Mouse (Mus musculus) adrenal gland, postnatal 14 days (tissue): ENCODE data around the gene Phactr1. TPM values are rescaled to one million over a fixed set of nuclear protein-coding genes. Genes with fewer than 3 reads are reported as not detected.

Source experiments
- DNase-seq: peaks from one replicate; pipeline ENCODE4 v3.0.0; 2021; ENCODE audit warnings: mixed read lengths
- total RNA-seq: library from RNA; stranded (reverse); gene quantifications from 2 replicates; pipeline ENCODE4 v1.2.3, GENCODE M21; 2021

Phactr1 gene
- total RNA-seq, 1 experiment from 2014 or later: 9.5 TPM

- DNase-seq: no peak
Measured at GRCm38 (mm10) chr13:42872125-42872524, 191.7 kb downstream of the Phactr1 start.

GRCm38 (mm10) chr13:42878346-42878745, 197.9 kb downstream of the Phactr1 start:
- no peak for DNase-seq

DNA sequence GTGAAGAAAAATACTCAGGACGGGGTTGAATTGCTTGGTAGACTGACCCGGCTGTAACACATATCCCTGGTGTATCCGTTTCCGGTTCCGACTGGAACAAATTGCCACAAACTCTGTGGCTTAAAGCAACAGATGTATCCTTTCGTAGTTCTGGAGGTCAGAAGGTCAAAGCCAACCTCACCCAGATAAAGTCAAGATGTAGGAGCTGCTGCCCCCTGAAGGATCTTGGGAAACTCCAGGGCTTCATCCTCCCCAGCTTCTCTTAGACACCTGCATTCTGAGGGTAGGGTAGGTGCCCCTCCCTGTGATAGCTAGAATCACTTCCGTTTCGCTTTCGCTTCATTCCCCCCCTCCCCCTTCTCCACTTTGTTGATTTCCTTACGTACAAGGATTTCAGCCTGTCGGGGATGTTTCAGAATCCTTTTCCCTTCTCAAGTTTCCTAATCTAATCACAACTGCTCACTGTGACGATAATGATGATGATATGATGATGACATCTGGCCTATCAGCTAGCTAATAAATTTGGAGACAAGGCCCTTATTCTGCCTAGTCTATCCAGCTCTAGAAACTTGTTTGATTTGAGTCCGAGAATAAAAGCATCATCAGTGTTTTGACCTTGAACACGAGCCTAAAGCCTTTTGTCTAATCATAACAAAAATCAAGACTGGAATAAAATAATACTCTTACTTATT, 203.8 kb downstream of the Phactr1 start:
- DNase-seq: peak; percentile 43

GRCm38 (mm10) chr13:42884725-42885115, 204.3 kb downstream of the Phactr1 start:
- no peak for DNase-seq

DNA sequence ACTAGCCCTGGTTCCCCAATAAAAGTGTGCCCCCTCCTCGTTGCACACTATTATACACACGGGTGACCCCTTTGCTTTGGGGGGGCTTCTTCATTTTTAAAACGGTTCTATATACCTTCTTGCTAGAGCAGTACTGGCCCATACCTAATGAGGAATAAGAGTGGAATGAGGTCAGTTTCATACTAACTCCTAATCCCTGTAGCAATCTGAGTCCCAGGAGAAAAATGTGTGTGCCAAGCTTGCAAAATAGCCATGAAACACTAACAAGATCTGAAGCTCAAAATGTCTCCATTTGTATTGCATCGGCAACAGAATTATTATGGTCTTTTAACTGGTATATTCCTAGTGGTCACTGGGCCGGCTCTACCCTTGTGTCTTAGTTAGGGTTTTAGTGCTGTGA, 207.3 kb downstream of the Phactr1 start:
- DNase-seq: peak; percentile 30

DNA sequence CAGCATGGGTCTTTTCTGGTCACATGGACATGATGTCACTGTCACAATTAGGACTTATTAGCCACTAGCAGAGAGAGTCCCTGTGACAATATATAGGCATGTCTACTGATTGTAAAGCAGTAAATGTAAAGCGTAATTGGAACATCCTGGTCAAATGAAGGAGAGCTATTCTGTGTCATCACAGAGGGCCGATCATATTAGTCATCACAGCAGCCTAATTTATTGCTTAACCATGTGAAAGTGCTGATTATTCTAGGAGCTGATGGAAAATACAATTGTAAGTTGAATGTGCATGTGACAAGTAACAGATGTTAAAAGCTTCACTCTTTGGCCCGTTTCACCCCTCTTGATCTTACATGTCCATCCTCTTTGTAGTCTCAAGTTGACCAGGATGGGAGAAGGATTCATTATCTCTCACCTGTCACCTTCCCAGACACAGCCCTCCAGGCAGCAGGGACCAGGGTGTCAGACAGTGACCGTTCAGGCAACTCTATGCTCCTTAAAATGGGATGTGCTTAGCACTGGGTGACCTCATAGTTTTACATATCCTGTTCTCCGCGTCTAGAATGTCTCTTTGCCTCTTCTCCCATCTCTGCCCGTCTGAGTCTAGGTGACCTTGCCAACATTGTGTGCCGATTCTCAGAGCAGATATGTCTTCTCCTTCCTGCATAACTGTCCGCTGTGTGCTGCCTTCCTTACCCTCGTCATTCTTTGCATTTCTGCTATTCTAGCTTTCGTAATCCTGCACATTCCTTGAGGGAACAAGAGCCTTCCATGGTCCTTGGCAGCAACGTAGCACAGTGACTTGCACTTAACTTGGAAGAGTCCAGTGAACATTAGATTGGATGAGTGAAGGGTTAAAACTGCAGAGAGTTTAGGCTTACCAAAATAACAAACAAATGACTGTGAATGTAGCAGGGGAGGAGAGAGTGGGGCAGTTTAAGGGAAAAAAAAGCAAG, 209.4 kb downstream of the Phactr1 start:
- DNase-seq: no peak

DNA sequence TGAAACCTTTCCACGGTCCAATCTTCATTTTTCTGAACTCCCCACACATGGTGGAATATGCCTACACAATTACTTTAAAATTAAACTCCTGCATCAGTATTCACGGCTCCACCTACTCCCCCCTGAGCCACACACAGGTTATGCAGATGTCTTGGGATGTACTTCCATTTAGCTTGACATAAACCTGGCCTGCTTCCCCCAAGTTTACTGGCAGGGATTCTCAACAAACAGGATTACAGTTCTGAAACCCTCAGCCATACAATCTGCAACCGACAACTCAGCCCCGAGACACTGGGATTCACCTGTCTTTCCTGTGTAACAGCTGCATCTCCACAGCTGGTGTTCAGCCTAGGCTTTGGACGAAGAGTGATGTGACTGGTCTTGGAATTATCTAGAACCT, 210.2 kb downstream of the Phactr1 start:
- no peak for DNase-seq

GRCm38 (mm10) chr13:42894016-42894415, 213.6 kb downstream of the Phactr1 start:
- no peak for DNase-seq

- no peak for DNase-seq
Measured at GRCm38 (mm10) chr13:42894598-42894997, 214.2 kb downstream of the Phactr1 start.

DNA sequence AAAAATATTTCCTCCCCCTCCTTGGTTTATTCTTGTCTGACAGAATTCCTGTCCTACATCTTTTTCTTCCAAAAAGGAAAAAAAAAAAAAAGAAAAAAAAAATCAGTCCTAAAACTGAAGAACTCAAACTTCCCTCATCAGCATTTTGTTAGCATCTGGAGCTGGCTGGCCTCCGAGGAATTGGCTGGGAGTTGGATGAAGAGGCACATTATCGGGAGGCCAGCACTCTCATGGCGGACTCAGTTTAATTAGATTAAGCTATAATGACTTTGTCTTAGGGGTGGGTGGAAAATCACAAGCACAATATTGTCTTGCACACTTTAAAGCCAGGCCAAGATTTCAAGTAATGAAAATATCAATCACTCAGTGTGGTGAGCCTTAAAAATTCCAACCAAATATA, 215.6 kb downstream of the Phactr1 start:
- DNase-seq: no peak

GRCm38 (mm10) chr13:42899611-42900010, 219.2 kb downstream of the Phactr1 start:
- DNase-seq: no peak

GRCm38 (mm10) chr13:42901837-42902236, 221.4 kb downstream of the Phactr1 start:
- no peak for DNase-seq

- peak; percentile 41 for DNase-seq
Measured at GRCm38 (mm10) chr13:42902859-42903258, 222.4 kb downstream of the Phactr1 start.

- DNase-seq: no peak
Measured at GRCm38 (mm10) chr13:42905818-42906217, 225.4 kb downstream of the Phactr1 start.

GRCm38 (mm10) chr13:42906990-42907389, 226.6 kb downstream of the Phactr1 start:
- peak; percentile 54 for DNase-seq

DNA sequence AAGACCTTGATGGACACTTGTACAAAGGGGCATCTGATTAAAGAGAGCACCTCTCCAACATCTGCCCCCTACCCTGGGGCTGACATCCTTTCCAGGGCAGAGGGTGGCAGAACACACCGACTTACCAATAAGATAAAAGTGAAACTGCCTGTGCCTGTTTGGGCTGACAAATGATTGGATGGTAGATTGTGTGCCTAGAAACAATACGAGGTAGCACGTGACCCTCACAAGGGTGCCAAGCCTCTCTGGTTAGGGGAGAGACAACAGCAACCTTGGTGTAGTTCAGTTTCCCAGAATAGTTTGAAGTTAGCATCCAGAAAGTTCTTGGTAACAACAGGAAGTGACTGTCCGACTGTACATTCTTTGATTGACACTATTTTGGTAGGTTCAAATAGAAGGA, 234.7 kb downstream of the Phactr1 start:
- DNase-seq: no peak

DNA sequence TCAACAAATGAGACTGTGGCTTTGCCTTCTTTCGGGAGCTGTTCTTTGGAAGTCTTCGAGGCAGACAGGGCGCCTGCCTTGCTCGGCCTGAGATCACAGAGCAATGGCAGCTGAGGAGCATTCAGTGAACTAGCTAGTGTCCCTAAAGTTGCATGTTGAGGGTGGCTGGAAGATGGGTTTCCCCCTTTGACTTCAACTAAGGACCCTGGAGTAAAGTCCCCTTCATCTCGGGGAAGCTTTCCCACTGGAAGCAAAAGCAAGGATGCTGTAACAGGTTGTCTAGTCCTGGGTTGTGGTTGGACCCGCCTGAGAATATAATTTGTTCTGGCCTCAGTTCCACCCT, 235.4 kb downstream of the Phactr1 start:
- no peak for DNase-seq

GRCm38 (mm10) chr13:42916194-42917033, 236.0 kb downstream of the Phactr1 start:
- DNase-seq: peak; percentile 60

DNA sequence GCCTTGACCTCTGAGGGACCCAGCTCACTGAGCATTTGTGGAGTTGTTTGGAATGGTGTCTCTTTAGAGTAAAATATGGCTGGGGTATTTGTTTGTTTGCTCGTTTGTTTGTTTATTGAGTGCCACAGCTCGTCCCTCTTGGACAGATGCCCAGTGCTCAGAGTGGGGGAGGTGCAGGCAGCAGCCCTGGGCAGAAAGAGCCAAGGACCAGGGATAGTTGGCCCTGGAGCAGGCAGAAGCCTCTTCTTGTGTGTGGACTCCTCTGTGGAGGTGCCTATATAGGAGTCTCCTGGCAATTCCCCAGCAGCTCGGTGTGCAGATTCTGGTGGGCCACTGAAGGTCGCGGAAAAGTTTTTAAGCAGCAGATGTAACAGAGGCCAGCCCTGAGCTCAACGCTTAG, 236.8 kb downstream of the Phactr1 start:
- DNase-seq: peak; percentile 80

GRCm38 (mm10) chr13:42920062-42920461, 239.6 kb downstream of the Phactr1 start:
- DNase-seq: no peak

- no peak for DNase-seq
Measured at GRCm38 (mm10) chr13:42921769-42922450, 241.5 kb downstream of the Phactr1 start.

GRCm38 (mm10) chr13:42927778-42928177, 247.4 kb downstream of the Phactr1 start:
- no peak for DNase-seq
